Mouse (Mus musculus): ENCODE measurements at regions not wholly inside any gene's neighbourhood (a gene's known extent, or its start where the extent isn't known, plus 50 kb on each side); places are given as distances from the start of the nearest gene placed in this dataset.

DNA sequence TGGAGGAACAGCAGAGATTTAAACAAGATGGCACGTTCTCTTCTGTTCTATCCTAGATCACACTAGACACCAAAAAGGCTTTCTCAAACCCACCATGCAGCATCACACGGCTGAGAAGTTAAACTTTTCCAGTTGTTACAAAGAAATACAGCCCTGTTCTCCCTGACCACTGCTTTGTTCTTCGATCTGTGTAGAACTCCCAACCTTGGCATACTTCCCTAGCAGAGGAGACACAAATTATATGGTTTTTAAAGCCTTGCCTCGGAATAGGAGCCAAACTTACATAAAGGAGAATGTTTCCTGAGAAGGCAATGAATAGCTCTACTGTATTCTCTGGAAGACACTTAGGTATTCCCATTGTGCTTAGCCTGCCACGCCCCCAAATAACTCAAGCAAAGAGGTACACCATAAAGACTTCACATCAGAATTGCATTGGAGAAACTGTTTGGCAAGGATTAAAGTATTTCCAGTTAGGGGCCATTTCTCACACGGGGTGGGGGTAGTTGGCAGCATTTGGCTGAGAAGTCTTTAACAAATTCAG, 114.1 kb upstream of the Ccdc122 start:
- no peaks in the 10 kb centered on the region for H3K27me3 ChIP-seq (ENCODE audit: control insufficient read depth, insufficient read depth, low read length)
- no peak overlapping the region for H3K4me3 ChIP-seq (ENCODE audit: control insufficient read depth, insufficient read depth, low read length)
- WGBS = 91% methylated on average over 6 of the region's 6 CpGs
- H3K36me3 ChIP-seq (ENCODE audit: control insufficient read depth, insufficient read depth, low read length) = no peaks in the 10 kb centered on the region
- no peak overlapping the region for H3K27ac ChIP-seq (ENCODE audit: control insufficient read depth, insufficient read depth, low read length)
- H3K4me1 ChIP-seq (replicated peaks; ENCODE audit: control insufficient read depth, insufficient read depth, low read length) = no peaks in the 10 kb centered on the region
- TF ChIP-seq POLR2A (IDR thresholded peaks at IDR 0.05; ENCODE audit: control insufficient read depth, extremely low read depth, insufficient read depth, low read length, poor library complexity) (no peak), CTCF (IDR thresholded peaks at IDR 0.05; ENCODE audit: borderline replicate concordance, control insufficient read depth, extremely low read depth, insufficient read depth, low read length, poor library complexity) (no peak)
- no peak for DNase-seq

DNA sequence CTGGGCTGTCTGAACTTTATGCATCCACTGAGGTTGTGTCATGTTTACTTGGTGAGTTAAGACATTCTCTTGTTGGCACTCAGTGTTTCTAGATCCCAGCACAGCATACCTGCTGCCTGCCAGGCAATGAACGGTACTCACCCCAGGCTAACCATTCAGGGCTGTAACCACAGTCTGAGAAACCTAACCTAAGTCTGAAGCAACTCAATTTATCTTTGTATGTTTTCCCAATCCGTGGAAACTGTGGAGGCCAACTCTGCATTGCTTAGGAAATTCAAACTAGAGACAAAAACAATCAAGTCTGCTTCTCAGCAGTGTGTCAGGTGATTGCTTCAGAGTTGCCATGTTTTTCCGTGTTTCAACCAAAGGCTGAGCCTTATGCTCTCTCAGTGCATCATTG, 118.5 kb upstream of the Ccdc122 start:
- no peak for DNase-seq
- H3K4me1 ChIP-seq (replicated peaks; ENCODE audit: control insufficient read depth, insufficient read depth, low read length) = no peaks in the 10 kb centered on the region
- TF ChIP-seq CTCF (IDR thresholded peaks at IDR 0.05; ENCODE audit: borderline replicate concordance, control insufficient read depth, extremely low read depth, insufficient read depth, low read length, poor library complexity) (no peak), POLR2A (IDR thresholded peaks at IDR 0.05; ENCODE audit: control insufficient read depth, extremely low read depth, insufficient read depth, low read length, poor library complexity) (no peak)
- H3K27me3 ChIP-seq (ENCODE audit: control insufficient read depth, insufficient read depth, low read length) = no peaks in the 10 kb centered on the region
- no peak overlapping the region for H3K27ac ChIP-seq (ENCODE audit: control insufficient read depth, insufficient read depth, low read length)
- no peak overlapping the region for H3K4me3 ChIP-seq (ENCODE audit: control insufficient read depth, insufficient read depth, low read length)
- H3K36me3 ChIP-seq (ENCODE audit: control insufficient read depth, insufficient read depth, low read length) = no peaks in the 10 kb centered on the region
- WGBS = 84% methylated on average over 3 of the region's 3 CpGs

GRCm38 (mm10) chr14:76917139-76917929, 119.2 kb upstream of the Ccdc122 start:
- Histone ChIP-seq H3K36me3 (ENCODE audit: control insufficient read depth, insufficient read depth, low read length) (no peaks in the 10 kb centered on the region), H3K27me3 (ENCODE audit: control insufficient read depth, insufficient read depth, low read length) (no peaks in the 10 kb centered on the region), H3K4me3 (ENCODE audit: control insufficient read depth, insufficient read depth, low read length) (no peak overlapping the region), H3K4me1 (replicated peaks; ENCODE audit: control insufficient read depth, insufficient read depth, low read length) (peaks cover 2% of the 10 kb centered on the region; the same call in 1 of the 2 replicates), H3K27ac (ENCODE audit: control insufficient read depth, insufficient read depth, low read length) (no peak overlapping the region)
- 95% methylated on average over 10 of the region's 10 CpGs for WGBS
- no peak for TF ChIP-seq POLR2A (IDR thresholded peaks at IDR 0.05; ENCODE audit: control insufficient read depth, extremely low read depth, insufficient read depth, low read length, poor library complexity)
- no peak for TF ChIP-seq CTCF (IDR thresholded peaks at IDR 0.05; ENCODE audit: borderline replicate concordance, control insufficient read depth, extremely low read depth, insufficient read depth, low read length, poor library complexity)
- DNase-seq = no peak

GRCm38 (mm10) chr14:76913850-76914249, 122.7 kb upstream of the Ccdc122 start:
- H3K27ac ChIP-seq (ENCODE audit: control insufficient read depth, insufficient read depth, low read length) = no peak overlapping the region
- no peaks in the 10 kb centered on the region for H3K36me3 ChIP-seq (ENCODE audit: control insufficient read depth, insufficient read depth, low read length)
- H3K4me1 ChIP-seq (replicated peaks; ENCODE audit: control insufficient read depth, insufficient read depth, low read length) = peaks cover 2% of the 10 kb centered on the region; the same call in 1 of the 2 replicates
- WGBS = 94% methylated on average over 3 of the region's 3 CpGs
- H3K27me3 ChIP-seq (ENCODE audit: control insufficient read depth, insufficient read depth, low read length) = no peaks in the 10 kb centered on the region
- no peak overlapping the region for H3K4me3 ChIP-seq (ENCODE audit: control insufficient read depth, insufficient read depth, low read length)
- no peak for DNase-seq
- TF ChIP-seq POLR2A (IDR thresholded peaks at IDR 0.05; ENCODE audit: control insufficient read depth, extremely low read depth, insufficient read depth, low read length, poor library complexity) (no peak), CTCF (IDR thresholded peaks at IDR 0.05; ENCODE audit: borderline replicate concordance, control insufficient read depth, extremely low read depth, insufficient read depth, low read length, poor library complexity) (no peak)

DNA sequence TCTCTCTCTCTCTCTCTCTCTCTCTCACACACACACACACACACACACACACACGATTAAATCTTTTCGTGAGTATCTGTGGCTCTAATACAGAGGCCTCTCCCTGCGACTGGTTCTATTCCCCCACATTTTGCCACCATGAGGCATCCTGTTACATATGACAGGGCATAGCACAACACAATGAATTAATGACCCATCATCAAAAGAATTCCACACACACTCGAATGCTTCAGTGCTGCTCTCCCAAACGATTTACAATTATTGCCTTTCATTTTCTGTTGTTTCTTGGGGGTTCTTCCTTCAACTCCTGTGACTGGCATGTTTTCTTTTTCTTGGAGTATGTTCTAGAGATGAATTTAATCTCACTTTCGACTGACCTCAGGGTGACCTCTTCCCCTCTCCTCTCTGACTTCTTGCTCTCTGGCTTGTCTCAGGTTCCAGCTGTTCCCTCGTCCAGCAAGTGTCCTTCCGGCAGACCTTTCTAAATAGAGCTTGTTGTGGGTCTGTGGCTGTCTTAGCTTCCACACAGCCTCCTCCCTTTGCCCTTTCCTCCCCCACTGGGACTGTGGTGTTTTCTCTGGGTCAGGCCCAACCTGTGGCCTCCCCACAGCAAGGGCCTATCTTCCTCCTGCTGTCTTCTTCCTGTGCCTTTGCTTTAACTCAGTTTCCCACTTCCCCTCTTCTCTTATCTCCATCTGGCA, 124.1 kb upstream of the Ccdc122 start:
- no peak overlapping the region for H3K4me3 ChIP-seq (ENCODE audit: control insufficient read depth, insufficient read depth, low read length)
- 22% methylated on average over 8 of the region's 8 CpGs for WGBS
- H3K4me1 ChIP-seq (replicated peaks; ENCODE audit: control insufficient read depth, insufficient read depth, low read length) = peaks cover 2% of the 10 kb centered on the region; the same call in 1 of the 2 replicates
- H3K27me3 ChIP-seq (ENCODE audit: control insufficient read depth, insufficient read depth, low read length) = no peaks in the 10 kb centered on the region
- TF ChIP-seq POLR2A (IDR thresholded peaks at IDR 0.05; ENCODE audit: control insufficient read depth, extremely low read depth, insufficient read depth, low read length, poor library complexity) (no peak), CTCF (IDR thresholded peaks at IDR 0.05; ENCODE audit: borderline replicate concordance, control insufficient read depth, extremely low read depth, insufficient read depth, low read length, poor library complexity) (no peak)
- H3K36me3 ChIP-seq (ENCODE audit: control insufficient read depth, insufficient read depth, low read length) = no peaks in the 10 kb centered on the region
- no peak overlapping the region for H3K27ac ChIP-seq (ENCODE audit: control insufficient read depth, insufficient read depth, low read length)
- no peak for DNase-seq

- Histone ChIP-seq H3K36me3 (ENCODE audit: control insufficient read depth, insufficient read depth, low read length) (no peaks in the 10 kb centered on the region), H3K27ac (ENCODE audit: control insufficient read depth, insufficient read depth, low read length) (no peak overlapping the region), H3K4me3 (ENCODE audit: control insufficient read depth, insufficient read depth, low read length) (no peak overlapping the region), H3K4me1 (replicated peaks; ENCODE audit: control insufficient read depth, insufficient read depth, low read length) (peaks cover 2% of the 10 kb centered on the region; the same call in 1 of the 2 replicates), H3K27me3 (ENCODE audit: control insufficient read depth, insufficient read depth, low read length) (no peaks in the 10 kb centered on the region)
- no peak for DNase-seq
- WGBS = 93% methylated on average over 5 of the region's 5 CpGs
- TF ChIP-seq CTCF (IDR thresholded peaks at IDR 0.05; ENCODE audit: borderline replicate concordance, control insufficient read depth, extremely low read depth, insufficient read depth, low read length, poor library complexity) (no peak), POLR2A (IDR thresholded peaks at IDR 0.05; ENCODE audit: control insufficient read depth, extremely low read depth, insufficient read depth, low read length, poor library complexity) (no peak)
Observed at GRCm38 (mm10) chr14:76911271-76911670, 125.3 kb upstream of the Ccdc122 start.

Data from thymus, adult 2 months (tissue).